Mouse (Mus musculus) lung, postnatal 25 days (tissue): ENCODE data around the gene Thumpd2.

ENCODE experiments used
- DNase-seq: peaks from one replicate; pipeline ENCODE4 v3.0.0; 2022; ENCODE audit warnings: low spot score

Gene Thumpd2

DNA sequence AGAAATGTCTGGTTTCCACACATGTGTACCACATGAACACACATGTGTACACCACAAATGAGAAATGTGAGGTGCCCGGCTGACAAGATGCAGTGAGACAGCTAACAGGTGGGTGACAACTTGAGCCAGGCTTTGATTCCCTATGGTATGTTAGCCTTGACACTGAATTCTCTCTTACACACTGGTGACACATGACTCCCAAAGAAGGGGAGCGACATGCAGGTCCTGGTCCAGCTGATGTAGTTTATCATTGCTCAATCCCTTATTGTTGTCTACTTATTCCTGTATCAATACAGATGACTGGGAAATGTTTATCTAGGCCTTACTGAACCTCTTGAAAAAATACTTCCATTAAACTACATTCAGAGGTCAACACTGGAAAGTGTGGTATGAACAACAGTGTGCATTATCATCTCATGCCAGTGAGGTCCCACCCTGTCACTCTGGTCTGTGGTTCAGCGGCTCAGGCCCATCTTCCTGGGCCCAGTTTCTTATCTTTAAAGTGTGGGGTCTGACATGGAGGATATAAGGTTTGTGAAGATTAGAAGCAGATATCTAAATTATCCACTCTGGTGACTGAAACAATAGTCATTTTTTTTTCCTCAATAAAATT is 32.9 kb downstream of the Thumpd2 start:
- no peak for DNase-seq

DNA sequence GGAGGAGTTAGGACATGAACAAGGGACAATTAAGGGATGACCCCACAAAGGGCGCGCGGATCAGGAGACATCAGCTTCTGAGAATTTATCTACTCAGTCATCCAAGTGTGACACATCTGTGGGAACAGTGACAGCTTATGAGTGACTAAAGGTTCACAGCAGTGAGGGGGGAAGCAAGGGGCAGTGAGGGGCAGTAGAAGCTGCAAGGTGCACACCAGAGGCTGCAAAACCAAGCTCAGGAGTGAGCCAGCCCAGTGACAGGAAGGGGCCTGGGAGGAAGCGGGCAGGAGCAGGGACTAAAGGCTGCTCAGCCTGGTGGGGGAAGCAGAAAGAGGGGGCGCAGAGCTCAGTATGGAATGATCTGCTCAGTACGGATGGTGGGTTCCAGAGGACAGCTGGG is 37.6 kb downstream of the Thumpd2 start:
- no peak for DNase-seq

DNA sequence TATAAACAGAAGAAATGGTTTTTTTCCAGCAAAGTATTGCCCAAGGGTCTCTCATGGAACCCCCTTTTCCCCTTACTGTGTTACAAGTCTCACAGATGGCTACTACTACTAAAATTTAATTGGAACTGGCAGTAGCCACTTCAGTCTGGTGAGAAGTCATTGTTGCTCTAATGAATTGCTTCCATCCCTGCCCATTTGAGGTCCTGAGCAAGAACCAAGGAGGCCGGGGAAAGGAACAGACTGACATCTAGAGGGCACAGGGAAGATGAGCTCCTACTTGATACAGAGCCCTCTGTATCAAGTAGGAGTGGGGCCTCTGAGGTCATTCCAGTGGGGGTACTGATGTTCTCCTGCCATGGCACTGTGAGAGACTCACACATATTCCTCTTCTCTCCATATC is 47.8 kb downstream of the Thumpd2 start:
- no peak for DNase-seq

DNA sequence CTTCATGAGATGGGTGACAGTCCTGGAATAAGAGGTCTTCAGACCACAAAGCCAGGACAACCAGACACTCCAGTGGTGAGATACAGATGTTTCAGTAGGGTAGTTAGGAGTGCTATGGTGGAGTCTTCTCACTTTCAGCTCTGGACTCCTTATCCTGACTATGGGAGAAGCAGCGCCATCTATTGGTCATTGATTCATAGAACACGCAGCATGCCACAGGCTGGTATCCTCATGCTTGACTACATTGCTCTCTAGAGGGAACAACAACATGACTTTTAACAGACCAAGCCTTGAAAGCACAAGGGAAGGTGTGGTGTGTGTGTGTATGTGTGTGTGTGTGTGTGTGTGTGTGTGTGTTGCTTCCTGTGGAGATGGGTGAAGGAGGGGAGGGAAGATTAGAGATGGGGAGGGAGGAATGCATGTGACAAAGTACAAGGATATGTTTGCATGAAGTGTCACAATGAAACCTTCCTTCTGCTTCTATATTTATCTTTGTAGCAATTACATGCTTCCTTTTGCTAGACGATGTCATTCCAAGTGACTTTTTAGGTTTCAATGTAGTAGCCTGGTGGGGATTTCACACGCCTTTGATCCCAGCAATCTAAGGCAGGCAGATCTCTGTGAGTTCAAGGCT is 49.0 kb downstream of the Thumpd2 start:
- peak; percentile 76 for DNase-seq

DNA sequence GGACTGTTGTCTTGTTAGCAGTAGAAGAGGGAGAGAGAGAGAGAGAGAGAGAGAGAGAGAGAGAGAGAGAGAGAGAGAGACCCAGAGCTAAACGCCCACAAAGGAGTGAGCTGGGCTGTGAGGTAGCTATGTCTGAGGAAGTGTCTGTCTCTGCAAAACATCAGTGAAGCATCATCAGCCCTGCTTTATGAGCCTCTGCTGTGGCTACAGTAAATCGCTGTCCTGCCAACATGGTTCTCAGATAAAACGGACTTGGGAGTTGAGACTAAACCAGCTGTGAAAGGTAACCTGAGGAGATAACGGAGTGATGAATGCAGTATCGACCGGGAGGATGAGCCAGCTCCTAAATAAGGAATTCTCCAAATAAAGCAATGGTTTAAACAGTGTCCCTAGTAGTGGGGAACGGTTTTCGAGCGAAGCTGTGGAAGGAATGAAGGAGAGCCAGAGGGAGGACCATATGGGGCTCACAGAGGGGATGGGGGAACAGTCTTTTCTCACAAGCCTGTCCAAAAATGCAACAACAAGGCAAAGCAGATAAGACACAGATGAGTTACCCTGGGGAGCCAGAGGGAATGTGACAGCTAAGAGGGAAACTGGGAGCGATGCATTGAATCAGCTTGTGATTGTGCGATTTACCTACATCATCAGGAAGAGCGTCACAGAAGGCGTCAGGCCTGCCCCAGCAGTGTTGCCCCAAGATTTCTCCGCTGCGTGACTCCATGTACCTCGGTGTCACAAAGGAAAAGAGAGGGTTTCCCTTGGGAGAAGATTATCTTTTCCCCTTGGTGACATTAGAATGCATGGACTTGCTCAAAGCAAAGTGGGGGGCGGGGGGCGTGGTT is 53.8 kb downstream of the Thumpd2 start:
- DNase-seq = no peak

DNA sequence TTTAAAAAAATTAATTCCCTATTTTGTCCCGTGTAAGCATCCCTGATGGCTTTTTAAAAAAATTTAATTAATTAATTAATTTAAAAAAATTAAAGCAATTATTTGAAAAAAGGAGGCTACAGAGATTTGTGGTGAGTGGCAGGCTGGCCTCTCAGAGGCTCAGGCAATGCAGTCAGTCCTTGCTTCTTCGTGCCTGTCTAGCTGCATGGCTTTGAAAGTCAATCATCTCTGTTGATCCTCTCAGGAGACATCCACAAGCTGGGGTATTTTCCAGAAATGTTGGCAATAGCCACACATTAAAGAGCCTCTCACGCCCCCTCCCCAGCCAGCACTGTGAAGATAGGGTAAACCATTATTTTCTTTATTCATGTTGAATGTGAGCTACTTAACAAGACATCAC is 54.7 kb downstream of the Thumpd2 start:
- DNase-seq = no peak

DNA sequence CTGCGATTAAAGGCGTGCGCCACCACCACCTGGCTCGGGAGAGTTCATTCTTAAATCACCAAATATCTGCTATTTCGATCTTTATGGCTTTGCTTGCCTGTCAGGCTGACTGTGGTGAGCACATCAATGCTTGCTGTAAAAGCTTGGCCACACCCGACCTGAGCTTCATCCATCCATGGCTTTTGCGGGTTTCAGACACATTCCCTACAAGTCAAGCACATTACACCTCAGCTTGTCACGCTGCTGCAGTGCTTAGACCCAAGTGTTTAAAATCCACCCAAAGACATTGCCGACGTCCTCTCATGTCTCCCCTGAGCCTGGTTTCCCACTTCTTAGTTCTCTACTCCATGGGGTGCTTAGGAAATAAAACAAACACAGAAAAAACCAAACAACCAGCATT is 55.8 kb downstream of the Thumpd2 start:
- DNase-seq = no peak

DNA sequence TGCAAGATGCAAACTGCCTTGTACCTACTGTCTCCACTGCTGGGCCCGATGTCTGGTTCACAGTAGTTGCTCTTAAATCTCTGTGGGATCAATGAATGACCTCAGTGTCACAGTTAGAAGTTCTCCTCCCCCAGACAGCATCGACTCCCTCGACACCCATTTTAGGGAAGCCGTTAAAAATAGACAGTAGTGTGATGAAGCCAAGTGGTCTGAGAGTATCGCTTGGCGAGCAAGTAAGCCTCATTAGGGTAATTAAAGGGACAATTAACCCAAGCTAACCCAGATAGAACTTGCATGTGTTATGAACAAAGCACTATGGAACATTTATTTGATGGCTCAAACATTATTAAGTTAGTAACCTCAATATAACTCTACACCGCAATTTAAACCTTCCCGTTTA is 59.6 kb downstream of the Thumpd2 start:
- no peak for DNase-seq

- DNase-seq = no peak
These were observed 60.4 kb downstream of the Thumpd2 start for GRCm38 (mm10) chr17:81004454-81004853.

DNA sequence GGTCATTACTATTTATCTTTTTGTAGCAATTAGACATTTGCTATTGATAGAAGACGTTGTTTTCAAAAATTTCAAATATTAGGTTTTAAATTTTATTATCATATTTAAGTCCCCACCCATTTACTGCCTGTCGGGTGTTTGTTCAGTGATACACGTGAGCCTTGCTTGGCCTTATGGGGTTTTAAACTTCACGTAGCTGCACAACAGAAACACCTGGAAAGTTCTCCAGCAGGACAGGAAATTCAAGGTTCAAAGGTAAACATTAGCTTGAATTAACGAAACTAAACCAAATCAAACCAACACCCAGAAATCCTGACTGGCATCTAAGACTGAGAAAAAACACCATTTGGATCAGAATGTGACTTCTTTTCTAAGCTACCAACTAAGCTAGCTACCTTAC is 62.8 kb downstream of the Thumpd2 start:
- no peak for DNase-seq

GRCm38 (mm10) chr17:81001647-81002046 is 63.2 kb downstream of the Thumpd2 start:
- no peak for DNase-seq

DNA sequence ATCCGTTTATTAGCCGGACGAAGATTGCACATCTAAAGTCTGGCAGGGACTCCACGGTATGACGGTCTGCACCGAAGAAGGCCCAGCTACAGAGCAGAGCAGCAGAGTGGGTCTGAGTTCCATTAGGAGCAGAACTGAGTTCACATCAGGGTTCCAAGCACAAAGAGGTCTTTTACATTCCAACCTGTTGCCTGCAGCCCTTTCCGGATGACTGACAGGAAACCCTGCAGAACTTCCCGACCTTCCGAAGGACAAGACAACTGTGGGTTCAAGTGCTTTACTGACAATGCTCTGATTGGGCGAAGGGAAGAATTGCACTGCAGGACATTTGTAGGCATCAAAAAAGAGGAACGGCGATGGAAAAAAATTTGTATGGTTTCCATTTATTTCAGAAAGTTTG is 63.9 kb downstream of the Thumpd2 start:
- DNase-seq = no peak

DNA sequence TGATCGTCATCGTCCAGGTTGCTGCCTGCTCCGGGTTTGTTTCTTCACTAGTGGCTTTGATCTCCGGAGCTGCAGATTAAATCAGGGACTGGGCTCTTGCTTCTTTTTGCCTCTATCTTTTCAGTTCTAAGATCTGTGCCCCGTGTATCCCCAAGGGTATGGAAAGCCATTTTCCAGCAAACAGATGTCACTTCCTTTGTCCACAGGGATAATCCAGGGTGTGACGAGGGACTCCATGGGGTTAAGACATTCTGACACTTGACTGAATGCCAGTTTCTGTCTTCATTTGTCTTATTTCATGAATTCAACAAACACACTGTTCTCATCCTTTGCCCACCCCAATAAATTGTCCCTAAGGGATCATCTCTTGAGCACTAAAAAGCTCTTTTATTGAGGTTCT is 65.9 kb downstream of the Thumpd2 start:
- no peak for DNase-seq

DNA sequence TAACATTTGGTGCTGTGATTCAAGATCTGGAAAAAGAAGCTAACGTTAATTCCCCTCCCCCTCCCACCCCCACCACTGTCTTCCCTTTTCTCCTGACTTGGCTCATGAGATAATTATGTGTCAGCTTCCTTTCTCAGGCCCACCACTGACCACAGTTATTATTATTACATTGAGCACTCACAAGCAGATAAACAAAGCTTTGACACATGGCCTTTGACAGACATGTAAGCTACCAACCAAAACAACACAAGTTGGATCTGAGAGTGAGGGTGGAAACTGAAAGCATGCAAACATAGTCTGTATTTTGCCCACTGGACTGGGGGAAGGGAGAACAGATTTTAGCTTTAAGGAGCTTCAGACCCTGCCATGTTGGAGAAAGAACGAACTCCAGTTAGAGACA is 67.7 kb downstream of the Thumpd2 start:
- DNase-seq = peak; percentile 52

GRCm38 (mm10) chr17:80991535-80992127 is 73.3 kb downstream of the Thumpd2 start:
- no peak for DNase-seq

- DNase-seq = no peak
These were observed 81.9 kb downstream of the Thumpd2 start for GRCm38 (mm10) chr17:80982976-80983375.

- DNase-seq = peak; percentile 75
These were observed 82.5 kb downstream of the Thumpd2 start for GRCm38 (mm10) chr17:80982412-80982787.

GRCm38 (mm10) chr17:80981721-80982411 is 83.0 kb downstream of the Thumpd2 start:
- DNase-seq = no peak

DNA sequence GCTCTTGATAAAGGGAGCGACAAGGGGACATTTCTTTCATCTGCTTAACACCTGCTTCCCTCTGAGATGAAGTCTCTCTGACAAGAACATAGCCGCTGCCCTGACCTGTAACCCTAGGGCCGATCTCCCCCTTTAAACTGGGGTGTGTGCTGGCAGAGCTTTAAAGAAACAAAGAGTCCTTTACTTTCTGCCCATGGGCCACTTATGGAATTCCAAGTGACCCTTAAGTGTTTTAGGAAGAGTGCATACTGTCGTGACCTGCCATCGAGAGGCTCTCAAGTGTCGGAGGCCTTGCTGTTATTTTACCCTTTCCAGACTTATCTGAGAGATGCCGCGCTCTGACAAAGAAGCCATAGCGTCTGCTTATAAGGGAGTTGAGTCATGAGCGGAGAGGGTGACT is 84.8 kb downstream of the Thumpd2 start:
- DNase-seq = peak; percentile 51

GRCm38 (mm10) chr17:80977245-80977644 is 87.6 kb downstream of the Thumpd2 start:
- DNase-seq = no peak
